Mouse (Mus musculus): Measurements from ENCODE around the gene Musk.

Musk gene

DNA sequence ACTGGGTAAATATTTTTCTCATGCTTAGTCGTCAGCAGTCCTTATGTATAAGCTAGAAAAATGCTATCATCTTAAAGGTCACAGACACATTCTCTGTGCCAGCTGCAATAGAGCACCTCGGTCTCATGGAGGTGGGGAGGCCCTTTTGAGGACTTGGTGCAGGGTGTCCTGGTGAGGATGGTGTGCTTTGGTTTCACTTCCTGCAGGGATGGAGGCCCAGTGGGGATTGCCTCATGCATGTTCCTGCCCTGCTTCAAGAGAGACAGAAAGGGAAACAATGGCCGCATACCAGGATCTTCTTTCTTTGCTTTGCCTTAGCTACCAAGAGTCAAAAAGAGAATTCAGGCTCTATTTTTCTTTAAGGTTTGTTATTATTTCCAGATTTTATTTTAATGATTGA, 31.8 kb downstream of the Musk start:
- DNase-seq = no peak

GRCm38 (mm10) chr4:58320293-58320692, 34.5 kb downstream of the Musk start:
- DNase-seq = no peak

DNA sequence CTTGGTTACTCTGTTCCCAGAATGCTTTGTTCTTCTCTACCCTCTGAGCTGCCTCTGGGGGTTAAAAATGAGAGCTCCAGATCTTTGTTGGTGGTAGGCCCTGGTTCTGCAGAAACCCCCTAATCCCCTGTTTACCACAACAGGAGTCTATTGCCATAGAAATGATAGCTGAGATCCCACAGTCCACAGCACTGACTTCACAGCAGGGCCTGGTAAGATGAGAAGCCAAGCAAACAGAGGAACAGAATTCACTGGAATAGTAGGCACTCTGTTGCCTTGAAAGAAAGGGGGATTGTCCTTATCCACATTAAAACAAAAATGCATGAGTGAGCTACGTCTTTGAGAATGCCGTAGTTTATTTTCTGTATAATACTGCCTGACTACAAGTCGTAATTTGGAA, 41.0 kb downstream of the Musk start:
- DNase-seq = no peak

- DNase-seq = no peak
These were observed 42.5 kb downstream of the Musk start for GRCm38 (mm10) chr4:58328231-58328630.

DNA sequence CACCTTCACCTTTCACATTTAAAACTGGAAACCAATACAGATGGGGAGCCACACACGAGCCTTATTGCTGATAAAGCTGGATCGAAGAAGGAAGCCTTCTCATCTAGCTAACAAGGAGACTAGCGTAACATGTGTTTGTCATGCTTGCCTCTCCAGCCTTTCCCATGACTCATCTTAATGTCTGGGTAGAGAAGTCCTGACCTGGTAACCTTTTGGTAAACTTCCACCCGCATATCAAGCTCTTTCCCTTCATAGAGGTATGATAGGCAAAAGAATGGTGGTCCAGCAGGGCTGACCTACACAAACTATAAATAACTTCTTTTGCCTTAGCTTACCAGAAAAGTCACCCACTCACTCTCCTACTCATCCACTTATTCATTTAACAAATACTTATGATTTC, 44.3 kb downstream of the Musk start:
- no peak for DNase-seq

DNA sequence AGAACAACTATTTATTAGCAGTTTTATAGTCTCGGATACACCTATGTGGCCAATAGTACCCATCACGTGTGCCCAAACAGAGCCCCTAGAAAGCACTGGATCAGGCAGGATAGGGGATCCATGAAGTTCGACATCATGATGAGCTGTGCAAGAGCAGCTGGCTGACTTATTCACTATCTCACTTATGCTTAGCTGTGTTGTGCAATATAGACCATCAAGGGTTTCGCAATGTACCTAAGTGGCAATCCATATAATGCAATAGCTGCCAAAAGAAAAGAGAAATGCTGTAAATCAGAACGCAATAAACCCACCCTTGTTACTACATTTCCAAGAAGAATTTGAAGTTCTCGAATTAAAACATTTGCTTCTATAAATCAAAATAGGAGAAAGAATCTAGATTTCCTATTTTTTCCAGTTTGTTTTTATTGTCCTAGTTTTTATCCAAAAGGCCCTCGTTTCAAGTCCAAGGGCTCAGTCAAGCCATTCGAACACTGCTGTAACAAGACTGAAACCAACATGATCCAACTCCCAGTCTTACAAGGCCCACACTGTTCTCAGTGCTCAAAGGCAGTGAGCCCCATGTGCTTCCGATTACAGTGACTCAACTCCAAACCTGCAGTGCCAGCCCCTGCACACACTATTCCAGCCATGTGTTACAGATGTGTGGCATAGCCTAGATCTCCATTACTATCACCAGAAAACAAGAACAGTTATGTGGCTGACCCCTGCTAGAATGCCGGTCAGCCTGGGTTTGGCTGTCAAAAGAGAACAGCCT, 45.3 kb downstream of the Musk start:
- DNase-seq = no peak

GRCm38 (mm10) chr4:58332394-58332793, 46.6 kb downstream of the Musk start:
- DNase-seq = no peak

- no peak for DNase-seq
These were observed 50.5 kb downstream of the Musk start for GRCm38 (mm10) chr4:58336227-58336626.

DNA sequence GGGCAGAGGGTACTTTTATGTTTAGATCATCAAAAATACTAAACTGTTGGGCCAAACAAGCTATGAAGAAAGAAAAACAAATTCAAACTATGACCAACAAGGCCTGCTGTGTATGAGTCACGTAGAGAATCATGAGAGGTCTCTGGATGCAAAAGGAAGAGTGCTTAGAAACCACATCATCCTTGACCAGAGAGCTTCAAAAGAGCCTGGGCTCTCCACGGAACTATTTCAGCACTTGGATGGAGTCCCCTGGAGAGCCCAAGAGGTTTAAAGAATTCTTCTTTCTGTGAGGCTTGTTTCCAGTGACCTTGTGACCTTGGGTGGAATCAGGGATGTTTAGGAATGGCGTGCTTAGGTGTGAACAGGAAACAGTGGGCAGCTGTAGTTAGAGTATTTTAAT, 53.5 kb downstream of the Musk start:
- DNase-seq = no peak

GRCm38 (mm10) chr4:58350206-58350605, 64.4 kb downstream of the Musk start:
- no peak for DNase-seq

- DNase-seq = no peak
These were observed 65.4 kb downstream of the Musk start for GRCm38 (mm10) chr4:58351165-58351564.

GRCm38 (mm10) chr4:58351590-58351989, 65.8 kb downstream of the Musk start:
- no peak for DNase-seq

- no peak for DNase-seq
These were observed 73.2 kb downstream of the Musk start for GRCm38 (mm10) chr4:58358996-58359395.

GRCm38 (mm10) chr4:58365321-58365720, 79.6 kb downstream of the Musk start:
- DNase-seq = no peak

- DNase-seq = no peak
These were observed 85.3 kb downstream of the Musk start for GRCm38 (mm10) chr4:58371106-58371505.

DNA sequence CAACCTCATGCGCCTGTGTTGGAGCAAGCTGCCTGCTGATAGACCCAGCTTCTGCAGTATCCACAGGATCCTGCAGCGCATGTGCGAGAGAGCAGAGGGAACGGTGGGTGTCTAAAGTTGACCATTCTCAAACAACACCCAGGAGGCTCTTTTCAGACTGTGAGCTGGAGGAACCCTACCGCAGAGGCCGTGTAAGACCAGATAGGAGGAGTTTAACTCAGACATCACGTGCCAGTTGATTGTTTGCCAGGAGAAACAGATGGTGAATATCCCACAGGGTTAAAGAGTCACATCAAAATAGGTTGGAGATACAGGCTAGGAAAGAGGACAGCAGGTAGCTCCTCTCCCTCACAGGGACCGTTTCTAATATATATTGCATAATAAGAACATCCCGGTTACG, 87.8 kb downstream of the Musk start:
- DNase-seq = peak; percentile 77 to 78

GRCm38 (mm10) chr4:58374141-58374870, 88.5 kb downstream of the Musk start:
- DNase-seq = peak; percentile 78 to 81

DNA sequence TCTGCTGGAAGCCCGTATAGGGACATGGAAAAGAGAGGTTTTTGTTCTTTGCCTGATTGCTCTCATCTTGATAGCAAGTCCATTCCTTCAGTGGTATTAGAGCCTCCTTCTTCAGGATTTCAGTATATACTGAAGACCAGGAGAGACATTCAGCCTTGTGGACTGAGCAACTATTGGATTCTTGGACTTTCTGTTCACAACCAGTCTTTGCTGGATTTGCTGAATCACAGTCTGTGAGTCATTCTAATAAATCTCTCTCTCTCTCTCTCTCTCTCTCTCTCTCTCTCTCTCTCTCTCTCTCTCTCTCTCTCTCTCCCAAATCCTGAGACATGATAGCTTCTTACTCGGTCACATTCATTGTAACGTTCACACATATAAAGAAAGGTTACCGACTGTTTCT, 93.4 kb downstream of the Musk start:
- DNase-seq = no peak

DNA sequence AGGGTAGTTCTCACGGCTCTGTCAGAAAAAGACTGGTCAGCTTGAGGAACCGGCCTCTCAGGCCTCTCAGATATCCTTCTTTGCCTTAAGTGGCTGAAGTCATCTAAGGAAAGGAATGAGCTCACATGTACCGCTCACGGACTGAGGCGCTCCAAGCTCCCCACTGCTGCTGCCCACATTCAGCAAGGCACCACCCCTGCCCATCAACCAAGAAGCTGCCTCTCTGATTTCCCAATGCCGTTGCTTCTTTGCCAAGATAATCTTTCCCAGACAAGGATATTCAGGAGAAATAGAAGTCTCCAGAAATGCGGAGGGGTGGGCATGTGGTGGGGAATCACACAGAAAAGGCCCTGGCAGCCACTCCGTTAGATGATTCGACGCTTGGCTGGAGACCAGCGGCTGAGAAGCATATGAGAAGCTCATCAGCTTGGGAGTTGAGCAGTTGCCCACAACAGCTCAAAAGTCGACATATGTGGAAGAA, 115.1 kb downstream of the Musk start:
- DNase-seq = peak in 1 of 2 experiments; percentile 23

DNA sequence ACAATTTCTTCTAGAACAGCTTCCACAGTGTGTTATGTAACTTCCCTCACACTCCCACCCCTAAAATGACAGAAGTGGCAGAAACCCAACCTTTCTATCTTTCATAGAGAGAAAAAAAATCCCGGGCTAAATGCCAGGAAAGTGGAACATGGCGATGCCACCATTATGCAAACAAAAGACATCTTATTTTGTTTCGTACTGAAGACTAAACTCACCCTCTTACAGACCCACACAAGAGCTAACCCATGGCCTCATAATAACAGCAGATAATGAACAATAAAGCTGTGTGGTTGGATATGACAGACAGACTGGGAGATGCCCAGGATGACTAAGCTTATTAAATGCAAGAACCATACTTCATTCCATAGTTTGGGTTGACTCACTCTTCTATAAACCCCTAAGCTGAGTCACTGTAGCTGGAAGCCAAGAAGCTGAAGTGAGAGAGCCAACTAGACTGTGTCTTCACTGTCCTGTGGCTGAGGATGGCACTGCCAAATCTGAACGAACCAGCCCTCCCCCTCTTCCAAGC, 116.3 kb downstream of the Musk start:
- DNase-seq = no peak

- DNase-seq = no peak
These were observed 127.7 kb downstream of the Musk start for GRCm38 (mm10) chr4:58413188-58414185.

DNA sequence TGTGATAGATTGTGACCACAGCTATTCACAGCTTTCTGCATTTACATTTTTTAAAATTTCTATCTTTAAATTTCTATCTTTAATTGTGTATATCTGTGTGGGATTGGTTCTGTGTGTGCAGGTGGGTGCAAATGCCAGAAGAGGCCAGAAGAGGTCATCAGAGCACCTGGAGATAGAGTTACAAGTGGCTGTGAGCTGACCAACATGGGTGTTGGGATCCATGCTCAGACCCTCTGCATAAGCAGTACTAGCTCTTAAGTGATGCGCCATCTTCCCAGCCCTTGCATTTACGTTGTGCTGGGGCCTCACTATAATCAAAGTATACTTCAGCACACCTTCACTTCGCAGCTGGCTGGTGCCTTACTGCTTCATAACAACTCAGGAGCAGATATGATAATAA, 129.8 kb downstream of the Musk start:
- DNase-seq = no peak

DNA sequence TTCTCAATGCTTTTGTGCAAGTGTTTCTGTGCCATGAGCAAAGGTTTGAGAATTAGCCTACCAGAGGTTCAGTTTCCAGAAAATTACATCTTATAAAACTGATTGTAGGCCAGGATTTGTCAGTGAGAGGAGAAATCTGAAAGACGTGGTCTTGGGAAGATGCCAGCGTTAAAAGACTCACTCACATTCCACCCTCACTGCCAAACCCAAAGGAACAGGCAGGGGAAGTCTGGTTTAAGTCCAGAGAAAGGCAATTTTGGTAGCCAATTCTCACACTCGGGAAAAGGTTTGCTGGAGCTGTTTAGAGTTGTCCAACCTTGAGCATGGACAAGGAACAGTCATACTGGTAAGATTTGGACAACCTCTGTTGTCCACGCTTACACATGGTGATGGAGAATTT, 131.6 kb downstream of the Musk start:
- DNase-seq = no peak
